Mouse (Mus musculus): ENCODE data around the gene Atxn2l.

Atxn2l gene

GRCm38 (mm10) chr7:126463004-126463403, 40.2 kb downstream of the Atxn2l start, which contains the start of gene Atp2a1:
TSS of gene Atp2a1 (minus strand) at chr7:126463108.
- DNase-seq (ENCODE audit: low spot score): no peak

- no peak for DNase-seq (ENCODE audit: low spot score)
These were observed 41.6 kb downstream of the Atxn2l start for GRCm38 (mm10) chr7:126461626-126462025.

- no peak for DNase-seq (ENCODE audit: low spot score)
These were observed 42.4 kb downstream of the Atxn2l start for GRCm38 (mm10) chr7:126460623-126461399.

- DNase-seq (ENCODE audit: low spot score): no peak
These were observed 44.2 kb downstream of the Atxn2l start for GRCm38 (mm10) chr7:126458844-126459618.

- no peak for DNase-seq (ENCODE audit: low spot score)
These were observed 45.0 kb downstream of the Atxn2l start for GRCm38 (mm10) chr7:126458225-126458624.

- DNase-seq (ENCODE audit: low spot score): no peak
These were observed 46.6 kb downstream of the Atxn2l start for GRCm38 (mm10) chr7:126456382-126457266.

GRCm38 (mm10) chr7:126455242-126455641, 48.0 kb downstream of the Atxn2l start:
- DNase-seq (ENCODE audit: low spot score): no peak

- DNase-seq (ENCODE audit: low spot score): no peak
These were observed 49.4 kb downstream of the Atxn2l start for GRCm38 (mm10) chr7:126453861-126454260.

- no peak for DNase-seq (ENCODE audit: low spot score)
These were observed 51.0 kb downstream of the Atxn2l start for GRCm38 (mm10) chr7:126452244-126452643.

GRCm38 (mm10) chr7:126450641-126451040, 52.6 kb downstream of the Atxn2l start:
- no peak for DNase-seq (ENCODE audit: low spot score)

- no peak for DNase-seq (ENCODE audit: low spot score)
These were observed 53.2 kb downstream of the Atxn2l start for GRCm38 (mm10) chr7:126449991-126450390.

GRCm38 (mm10) chr7:126448481-126448880, 54.8 kb downstream of the Atxn2l start:
- DNase-seq (ENCODE audit: low spot score): no peak

- DNase-seq (ENCODE audit: low spot score): no peak
These were observed 57.0 kb downstream of the Atxn2l start for GRCm38 (mm10) chr7:126446217-126446616.

- DNase-seq (ENCODE audit: low spot score): no peak
These were observed 58.0 kb downstream of the Atxn2l start for GRCm38 (mm10) chr7:126445104-126445815.

- DNase-seq (ENCODE audit: low spot score): no peak
These were observed 58.7 kb downstream of the Atxn2l start for GRCm38 (mm10) chr7:126444536-126444935.

GRCm38 (mm10) chr7:126443997-126444396, 59.2 kb downstream of the Atxn2l start:
- DNase-seq (ENCODE audit: low spot score): no peak
